8 mouse cellular contexts compared by ENCODE assay signal in the genomic region with DNA sequence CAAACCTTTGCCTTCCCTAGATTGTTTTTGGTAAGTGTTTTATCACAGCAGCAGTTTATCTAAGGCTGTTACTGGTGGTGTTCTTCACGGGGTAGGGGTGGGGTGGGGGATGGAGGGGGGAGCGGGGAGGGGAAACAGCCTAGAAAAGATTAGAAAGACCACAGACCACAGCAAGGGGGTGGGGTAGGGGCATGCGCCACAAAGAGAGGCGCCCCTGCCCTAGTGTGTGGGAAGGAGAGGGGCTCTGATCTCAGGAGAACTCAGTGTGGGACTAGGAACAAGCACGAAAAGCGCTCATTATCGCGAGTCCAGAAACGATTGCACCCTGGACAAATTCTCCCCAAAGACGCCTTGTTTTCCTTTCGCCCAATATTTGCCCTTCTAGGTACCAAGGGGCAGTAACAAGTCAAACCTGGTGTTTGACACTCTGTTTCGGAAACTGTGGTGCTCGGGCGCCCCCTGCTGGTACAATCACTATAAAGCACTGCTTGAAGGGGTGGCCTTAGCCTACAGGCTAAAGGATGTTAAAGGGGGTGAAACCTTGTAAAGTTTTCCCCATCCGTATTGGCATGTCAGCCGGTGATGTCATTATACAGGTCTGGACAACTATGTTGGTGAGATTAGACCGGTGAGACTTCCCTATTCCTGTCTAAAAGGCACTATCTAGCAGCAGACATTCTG. TPM values are rescaled to one million over a fixed set of nuclear protein-coding genes. Genes with fewer than 3 reads are reported as not detected.
DNase-seq lines count a peak whose midpoint lies in the region; ATAC-seq lines count a peak whose summit lies in the region.

No protein-coding gene starts in this region.

- WGBS in midbrain, embryonic 11.5 days, result 19% methylated on average over 17 of the region's 17 CpGs
- WGBS in midbrain, embryonic 15.5 days, result 20% methylated on average over 17 of the region's 17 CpGs
- 17% methylated on average over 17 of the region's 17 CpGs for WGBS in embryonic facial prominence, embryonic 13.5 days
- 18% methylated on average over 17 of the region's 17 CpGs for WGBS in hindbrain, embryonic 14.5 days
- 17% methylated on average over 17 of the region's 17 CpGs for WGBS in limb, embryonic 11.5 days

- no peak overlapping the region for H3K4me2 ChIP-seq in midbrain, embryonic 11.5 days
- no peak overlapping the region for H3K4me2 ChIP-seq in midbrain, embryonic 15.5 days
- H3K4me2 ChIP-seq in embryonic facial prominence, embryonic 13.5 days, result peak overlapping the region; percentile 11; the same call in 1 of the 2 replicates
- H3K4me2 ChIP-seq in hindbrain, embryonic 14.5 days (replicated peaks), result no peak overlapping the region
- no peak overlapping the region for H3K4me2 ChIP-seq in limb, embryonic 11.5 days (ENCODE audit: low read depth, severe bottlenecking)

- no peaks in the 10 kb centered on the region for H3K4me1 ChIP-seq in midbrain, embryonic 11.5 days (ENCODE audit: control insufficient read depth, insufficient read depth, low read length)
- H3K4me1 ChIP-seq in midbrain, embryonic 15.5 days, result no peaks in the 10 kb centered on the region
- no peaks in the 10 kb centered on the region for H3K4me1 ChIP-seq in embryonic facial prominence, embryonic 13.5 days
- no peaks in the 10 kb centered on the region for H3K4me1 ChIP-seq in hindbrain, embryonic 14.5 days (replicated peaks; ENCODE audit: control insufficient read depth, insufficient read depth, low read length)
- no peaks in the 10 kb centered on the region for H3K4me1 ChIP-seq in limb, embryonic 11.5 days (ENCODE audit: control insufficient read depth, insufficient read depth, low read length)

- H3K4me3 ChIP-seq in midbrain, embryonic 11.5 days (ENCODE audit: low read depth, low read length), result no peak overlapping the region
- H3K4me3 ChIP-seq in midbrain, embryonic 15.5 days, result no peak overlapping the region
- no peak overlapping the region for H3K4me3 ChIP-seq in embryonic facial prominence, embryonic 13.5 days
- H3K4me3 ChIP-seq in hindbrain, embryonic 14.5 days (replicated peaks; ENCODE audit: low read length), result no peak overlapping the region
- no peak overlapping the region for H3K4me3 ChIP-seq in limb, embryonic 11.5 days (ENCODE audit: low read depth, low read length)

- no peaks in the 10 kb centered on the region for H3K9me3 ChIP-seq in midbrain, embryonic 11.5 days (ENCODE audit: control insufficient read depth, low read length)
- H3K9me3 ChIP-seq in midbrain, embryonic 15.5 days, result no peaks in the 10 kb centered on the region
- H3K9me3 ChIP-seq in embryonic facial prominence, embryonic 13.5 days, result no peaks in the 10 kb centered on the region
- H3K9me3 ChIP-seq in hindbrain, embryonic 14.5 days (ENCODE audit: control insufficient read depth, low read length), result no peaks in the 10 kb centered on the region
- H3K9me3 ChIP-seq in limb, embryonic 11.5 days (ENCODE audit: control insufficient read depth, low read length), result no peaks in the 10 kb centered on the region

- ATAC-seq in midbrain, embryonic 11.5 days (ENCODE audit: low FRiP score), result peak; percentile 31; the same call in 1 of the 2 replicates
- ATAC-seq in midbrain, embryonic 15.5 days (replicated peaks), result no peak
- ATAC-seq in embryonic facial prominence, embryonic 13.5 days (ENCODE audit: insufficient number of reproducible peaks, insufficient read depth, low FRiP score, low TSS enrichment, low read depth), result no peak
- no peak for ATAC-seq in hindbrain, embryonic 14.5 days (ENCODE audit: low FRiP score)
- ATAC-seq in limb, embryonic 11.5 days (ENCODE audit: insufficient number of reproducible peaks, low FRiP score, low TSS enrichment, low read depth), result peak; percentile 44; the same call in 1 of the 2 replicates
- ATAC-seq in monocyte, adult 5-6 weeks (replicated peaks; ENCODE audit: insufficient number of reproducible peaks, low FRiP score, low TSS enrichment, poor library complexity, severe bottlenecking), result peak; percentile 55; the same call in 1 of the 2 replicates

- peaks cover 30% of the 10 kb centered on the region for H3K27me3 ChIP-seq in midbrain, embryonic 11.5 days (ENCODE audit: control insufficient read depth, insufficient read depth, low read length)
- peaks cover 39% of the 10 kb centered on the region for H3K27me3 ChIP-seq in midbrain, embryonic 15.5 days (replicated peaks)
- peaks cover 51% of the 10 kb centered on the region for H3K27me3 ChIP-seq in embryonic facial prominence, embryonic 13.5 days
- H3K27me3 ChIP-seq in hindbrain, embryonic 14.5 days (ENCODE audit: control insufficient read depth, insufficient read depth, low read length), result peaks cover 40% of the 10 kb centered on the region
- peaks cover 10% of the 10 kb centered on the region for H3K27me3 ChIP-seq in limb, embryonic 11.5 days (ENCODE audit: control insufficient read depth, insufficient read depth, low read length)

- DNase-seq in midbrain, embryonic 11.5 days (ENCODE audit: low spot score, missing footprints), result peak; percentile 97
- DNase-seq in adrenal gland, postnatal 4 days (ENCODE audit: low spot score in 2 of 2), result peak; percentile 49 to 55
- peak; percentile 77 for DNase-seq in hindbrain, embryonic 14.5 days (ENCODE audit: low spot score)
- peak; percentile 89 for DNase-seq in limb, embryonic 11.5 days (ENCODE audit: low spot score)
- peak; percentile 87 for DNase-seq in testis, postnatal 10 days (ENCODE audit: low spot score)

- H3K36me3 ChIP-seq in midbrain, embryonic 11.5 days (ENCODE audit: control insufficient read depth, insufficient read depth, low read length), result no peaks in the 10 kb centered on the region
- no peaks in the 10 kb centered on the region for H3K36me3 ChIP-seq in midbrain, embryonic 15.5 days (replicated peaks)
- H3K36me3 ChIP-seq in embryonic facial prominence, embryonic 13.5 days, result no peaks in the 10 kb centered on the region
- no peaks in the 10 kb centered on the region for H3K36me3 ChIP-seq in hindbrain, embryonic 14.5 days (replicated peaks; ENCODE audit: control insufficient read depth, insufficient read depth)
- no peaks in the 10 kb centered on the region for H3K36me3 ChIP-seq in limb, embryonic 11.5 days (ENCODE audit: control insufficient read depth, insufficient read depth, low read length)

- H3K9ac ChIP-seq in midbrain, embryonic 11.5 days (ENCODE audit: low read length), result no peak overlapping the region
- no peak overlapping the region for H3K9ac ChIP-seq in midbrain, embryonic 15.5 days
- H3K9ac ChIP-seq in embryonic facial prominence, embryonic 13.5 days, result no peak overlapping the region
- H3K9ac ChIP-seq in hindbrain, embryonic 14.5 days, result no peak overlapping the region
- H3K9ac ChIP-seq in limb, embryonic 11.5 days (ENCODE audit: low read length), result no peak overlapping the region

- H3K27ac ChIP-seq in midbrain, embryonic 11.5 days (ENCODE audit: low read depth, low read length), result no peak overlapping the region
- H3K27ac ChIP-seq in midbrain, embryonic 15.5 days, result no peak overlapping the region
- no peak overlapping the region for H3K27ac ChIP-seq in embryonic facial prominence, embryonic 13.5 days
- H3K27ac ChIP-seq in hindbrain, embryonic 14.5 days, result no peak overlapping the region
- H3K27ac ChIP-seq in limb, embryonic 11.5 days (replicated peaks; ENCODE audit: low read depth, low read length), result no peak overlapping the region

RNA-seq across cellular contexts. Expression of a gene that starts 1.1 kb away (rescaled TPM):
- not detected in 2 replicates for polyA plus RNA-seq in midbrain, embryonic 11.5 days (2014; fragmentation: Nextera tagmentation; extraction: Ambion mirVana)
- polyA plus RNA-seq in midbrain, embryonic 15.5 days (2015; fragmentation: Nextera tagmentation; extraction: Ambion mirVana), result not detected in 2 replicates
- total RNA-seq in adrenal gland, postnatal 4 days (2021), result 1 to 10 TPM; 1.1 to 7.2 TPM
- polyA plus RNA-seq in embryonic facial prominence, embryonic 13.5 days (2015; fragmentation: Nextera tagmentation; extraction: Ambion mirVana), result not detected in 2 replicates
- polyA plus RNA-seq in hindbrain, embryonic 14.5 days (2014; fragmentation: Nextera tagmentation; extraction: Ambion mirVana), result not detected in 2 replicates
- polyA plus RNA-seq in limb, embryonic 11.5 days (2014; fragmentation: Nextera tagmentation; extraction: Ambion mirVana), result not detected in 2 replicates
- total RNA-seq in monocyte, adult 5-6 weeks (2017), result not detected in 3 replicates

RNA-seq across cellular contexts. Expression of a gene that starts 16.3 kb away (rescaled TPM):
- not detected in 2 replicates for polyA plus RNA-seq in midbrain, embryonic 11.5 days (2014; fragmentation: Nextera tagmentation; extraction: Ambion mirVana)
- not detected in 2 replicates for polyA plus RNA-seq in midbrain, embryonic 15.5 days (2015; fragmentation: Nextera tagmentation; extraction: Ambion mirVana)
- not detected for total RNA-seq in adrenal gland, postnatal 4 days (2021)
- polyA plus RNA-seq in embryonic facial prominence, embryonic 13.5 days (2015; fragmentation: Nextera tagmentation; extraction: Ambion mirVana), result 0.56 TPM in 1 of 2 replicates, not detected in the other
- not detected in 2 replicates for polyA plus RNA-seq in hindbrain, embryonic 14.5 days (2014; fragmentation: Nextera tagmentation; extraction: Ambion mirVana)
- not detected in 2 replicates for polyA plus RNA-seq in limb, embryonic 11.5 days (2014; fragmentation: Nextera tagmentation; extraction: Ambion mirVana)
- not detected in 3 replicates for total RNA-seq in monocyte, adult 5-6 weeks (2017)

RNA-seq across cellular contexts. Expression of a gene that starts 53.6 kb away (rescaled TPM):
- not detected in 2 replicates for polyA plus RNA-seq in midbrain, embryonic 11.5 days (2014; fragmentation: Nextera tagmentation; extraction: Ambion mirVana)
- not detected in 2 replicates for polyA plus RNA-seq in midbrain, embryonic 15.5 days (2015; fragmentation: Nextera tagmentation; extraction: Ambion mirVana)
- total RNA-seq in adrenal gland, postnatal 4 days (2021), result 1 to 10 TPM in 1 of 2 experiments, not detected in 1; 1.8 TPM
- polyA plus RNA-seq in embryonic facial prominence, embryonic 13.5 days (2015; fragmentation: Nextera tagmentation; extraction: Ambion mirVana), result not detected in 2 replicates
- polyA plus RNA-seq in hindbrain, embryonic 14.5 days (2014; fragmentation: Nextera tagmentation; extraction: Ambion mirVana), result not detected in 2 replicates
- not detected in 2 replicates for polyA plus RNA-seq in limb, embryonic 11.5 days (2014; fragmentation: Nextera tagmentation; extraction: Ambion mirVana)
- not detected in 3 replicates for total RNA-seq in monocyte, adult 5-6 weeks (2017)

Comparison
In these comparisons a context has a peak if more than half of its experiments do, and no peak if none do; other contexts are left out.
1. ATAC-seq: peak in midbrain, embryonic 11.5 days (single experiment), limb, embryonic 11.5 days (single experiment) and monocyte, adult 5-6 weeks (single experiment); none in midbrain, embryonic 15.5 days (single experiment), embryonic facial prominence, embryonic 13.5 days (single experiment) and hindbrain, embryonic 14.5 days (single experiment).
2. Peak in every context shown above with its lines, with median percentiles within 50 percentile points of each other: DNase-seq.